Mouse (Mus musculus) Muller cell, postnatal 12 days (primary cell): Measurements from ENCODE around the gene Nfe2l2.

Experiments
- DNase-seq: peaks from one replicate; pipeline ENCODE4 v3.0.0-alpha.2; 2015; ENCODE audit errors: inconsistent ontology term

Gene Nfe2l2

DNA sequence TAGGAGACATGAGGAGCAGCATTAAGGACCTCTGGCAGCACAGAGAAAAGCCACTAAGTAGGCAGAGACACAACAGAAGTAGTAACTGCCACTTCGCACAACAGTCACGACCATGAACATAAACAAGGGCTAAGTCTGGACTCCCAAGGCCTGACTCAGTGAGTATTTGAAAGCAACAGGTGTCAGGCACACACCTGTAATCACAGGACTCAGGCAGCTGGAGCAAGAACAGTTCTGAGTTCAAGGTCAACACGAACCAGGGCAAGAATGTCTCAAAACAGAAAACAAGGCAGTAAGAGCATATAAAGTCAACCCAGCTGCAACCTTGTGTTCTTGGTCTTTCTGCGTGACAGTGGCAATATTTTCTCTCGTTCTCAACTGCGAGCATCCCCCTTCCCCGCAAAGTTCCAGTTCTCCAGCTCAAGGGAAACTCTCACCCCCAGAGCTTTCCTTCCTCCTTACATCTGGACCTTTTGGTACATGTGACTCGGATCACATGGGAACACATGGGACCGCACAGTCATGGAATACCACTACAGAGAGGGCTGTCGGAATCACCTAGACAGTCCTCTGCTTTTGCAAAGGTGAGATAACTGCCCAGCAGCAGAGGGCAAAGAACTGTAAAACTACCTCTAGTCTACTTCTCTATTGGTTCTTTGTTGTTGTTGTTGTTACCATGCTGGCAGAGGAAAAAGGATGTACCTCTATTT lies 17.2 kb downstream of the Nfe2l2 start:
- no peak for DNase-seq

DNA sequence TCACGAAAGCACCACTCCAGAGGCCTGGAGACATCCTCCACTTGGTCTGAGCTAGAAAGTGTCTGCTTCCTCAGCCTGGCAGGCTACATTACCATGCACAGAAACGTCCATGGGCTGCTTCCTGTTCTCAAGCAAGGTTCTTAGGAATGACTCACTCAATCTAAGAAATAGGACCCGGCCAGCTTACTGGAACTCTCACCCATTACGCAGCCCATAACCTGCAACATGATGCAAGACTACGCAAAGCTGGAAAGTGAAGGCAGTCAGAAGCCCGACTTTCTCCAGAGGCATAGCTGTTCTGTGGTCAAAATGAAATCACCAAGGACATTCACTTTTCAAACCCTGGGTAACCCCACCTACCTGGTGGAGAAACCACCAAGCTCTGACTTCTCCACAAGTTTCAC lies 19.0 kb downstream of the Nfe2l2 start:
- no peak for DNase-seq

DNA sequence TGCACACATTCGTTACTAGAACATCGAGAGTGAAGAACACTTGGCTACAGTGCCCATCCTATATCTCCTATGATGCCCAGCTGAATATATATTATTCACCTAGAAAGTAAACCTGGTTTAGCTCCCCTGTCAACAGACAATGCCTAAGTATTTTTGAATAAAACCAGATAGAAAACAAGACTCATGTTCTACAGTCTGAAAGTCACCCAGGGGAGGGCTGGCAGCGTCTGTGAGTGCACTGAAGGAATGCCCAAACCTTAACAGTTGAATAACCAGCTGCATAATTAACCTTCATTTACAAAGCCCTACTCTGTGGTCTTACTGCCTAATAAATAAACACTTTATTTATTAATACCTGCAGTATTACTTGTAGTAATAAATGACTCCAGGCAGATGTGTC lies 19.9 kb downstream of the Nfe2l2 start:
- DNase-seq: peak; percentile 48

DNA sequence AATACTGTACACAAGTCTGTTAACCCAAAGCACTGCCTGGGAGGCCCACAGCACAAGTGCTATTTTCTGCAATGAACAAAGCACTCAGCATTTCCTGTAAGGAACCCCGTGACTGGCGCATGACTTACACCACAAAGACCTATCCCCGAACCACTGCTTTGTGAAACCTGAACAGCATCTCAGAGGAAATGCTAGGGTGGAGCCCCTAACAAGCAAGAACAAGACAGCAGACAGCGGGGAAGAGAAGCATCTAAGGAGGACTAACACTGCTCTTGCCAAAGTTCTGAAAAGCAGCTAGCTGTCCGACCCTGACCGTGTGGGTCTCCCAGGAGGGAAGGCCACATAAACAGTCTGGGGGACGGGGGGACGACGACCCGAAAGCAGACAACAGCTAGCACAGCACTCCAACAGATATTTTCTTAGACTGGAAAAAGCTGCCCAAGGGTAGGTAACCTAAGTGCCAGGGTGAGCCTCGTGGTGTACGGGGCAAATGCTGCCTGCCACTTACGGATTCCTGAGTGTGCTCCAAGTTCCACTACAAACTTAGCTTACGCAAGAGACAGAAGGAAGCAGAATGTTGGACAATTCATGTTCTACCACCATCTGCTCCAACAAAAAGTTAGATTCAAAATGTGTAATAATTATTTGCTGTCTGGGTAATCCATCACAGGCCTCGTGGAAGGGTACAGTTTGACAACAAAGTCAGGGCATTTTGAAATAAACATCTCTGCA lies 21.3 kb downstream of the Nfe2l2 start:
- DNase-seq: no peak

DNA sequence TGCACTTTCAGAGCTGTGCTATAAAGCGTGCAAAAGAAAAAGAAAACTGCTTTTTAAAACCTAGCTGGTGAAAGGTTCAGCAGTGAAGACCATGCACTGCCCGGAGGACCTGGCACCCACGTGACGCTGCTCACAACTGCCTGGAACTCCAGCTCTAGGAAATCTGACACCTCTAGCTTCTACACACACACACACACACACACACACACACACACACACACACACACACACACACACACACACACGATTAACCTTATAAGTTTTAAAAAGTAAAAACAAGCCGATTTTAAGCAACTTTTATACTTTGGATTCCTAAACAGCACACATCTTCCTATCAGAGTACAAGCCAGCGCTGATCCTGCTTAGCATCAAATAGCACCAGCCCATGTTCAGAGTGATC lies 23.0 kb downstream of the Nfe2l2 start:
- no peak for DNase-seq

DNA sequence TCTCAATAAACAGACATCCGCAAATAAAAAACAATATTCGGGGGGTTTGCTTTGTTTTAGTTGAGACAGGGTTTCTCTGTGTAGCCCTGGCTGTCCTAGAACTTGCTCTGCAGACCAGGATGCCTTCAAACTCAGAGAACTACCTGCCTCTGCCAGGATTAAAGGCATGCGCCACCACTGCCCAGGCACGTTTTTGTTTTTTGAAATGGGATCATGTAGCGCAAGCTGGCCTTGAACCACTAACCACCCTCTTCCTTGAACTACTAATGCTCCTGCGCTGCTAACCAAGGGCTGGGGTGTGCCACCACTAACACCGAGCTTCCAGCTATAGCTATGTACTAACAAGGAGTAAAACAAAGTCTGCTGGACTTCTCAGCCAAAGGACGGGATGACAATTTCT lies 24.5 kb downstream of the Nfe2l2 start:
- no peak for DNase-seq

DNA sequence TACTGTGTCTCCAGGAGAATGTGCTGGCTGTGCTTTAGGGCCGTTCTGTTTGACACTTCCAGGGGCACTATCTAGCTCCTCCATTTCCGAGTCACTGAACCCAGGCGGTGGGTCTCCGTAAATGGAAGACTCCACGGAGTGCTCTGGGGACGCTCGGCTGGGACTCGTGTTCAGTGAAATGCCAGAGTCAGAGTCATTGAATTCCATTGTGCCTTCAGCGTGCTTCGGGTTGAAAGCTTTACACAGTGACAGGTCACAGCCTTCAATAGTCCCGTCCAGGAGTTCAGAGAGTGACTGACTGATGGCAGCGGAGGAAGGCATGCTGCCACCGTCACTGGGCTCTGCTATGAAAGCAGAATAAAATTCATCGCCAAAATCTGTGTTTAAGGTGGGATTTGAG lies 27.9 kb downstream of the Nfe2l2 start:
- no peak for DNase-seq

DNA sequence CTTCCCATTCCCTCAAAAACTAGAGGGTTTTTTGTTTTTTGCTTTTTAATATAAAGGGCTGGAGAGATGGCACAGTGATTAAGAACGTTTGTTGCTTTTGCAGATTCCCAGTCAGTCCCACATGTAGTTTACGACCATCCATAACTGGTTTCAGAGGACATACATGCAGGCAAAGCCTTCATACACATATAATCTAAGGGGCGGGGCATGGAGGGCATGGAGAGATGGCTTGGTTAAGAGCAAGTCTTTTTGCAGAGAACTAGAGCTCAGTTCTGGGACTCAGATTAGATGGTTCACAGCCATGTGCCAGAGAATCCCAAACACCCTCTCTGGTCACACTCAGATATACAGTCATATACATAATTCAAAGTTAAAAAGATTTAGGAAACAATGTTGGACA lies 31.9 kb downstream of the Nfe2l2 start:
- no peak for DNase-seq

DNA sequence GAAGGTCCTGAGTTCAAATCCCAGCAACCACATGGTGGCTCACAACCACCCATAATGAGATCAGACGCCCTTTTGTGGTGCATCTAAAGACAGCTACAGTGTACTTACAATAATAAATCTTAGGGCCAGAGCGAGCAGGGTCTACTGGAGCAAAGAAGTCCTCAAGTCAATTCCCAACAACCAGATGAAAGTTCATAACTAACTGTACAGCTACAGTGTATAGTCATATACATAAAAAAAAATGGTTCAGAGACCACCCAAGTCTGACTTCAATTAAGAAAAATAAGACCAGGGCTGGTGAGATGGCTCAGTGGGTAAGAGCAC lies 33.1 kb downstream of the Nfe2l2 start:
- DNase-seq: no peak

DNA sequence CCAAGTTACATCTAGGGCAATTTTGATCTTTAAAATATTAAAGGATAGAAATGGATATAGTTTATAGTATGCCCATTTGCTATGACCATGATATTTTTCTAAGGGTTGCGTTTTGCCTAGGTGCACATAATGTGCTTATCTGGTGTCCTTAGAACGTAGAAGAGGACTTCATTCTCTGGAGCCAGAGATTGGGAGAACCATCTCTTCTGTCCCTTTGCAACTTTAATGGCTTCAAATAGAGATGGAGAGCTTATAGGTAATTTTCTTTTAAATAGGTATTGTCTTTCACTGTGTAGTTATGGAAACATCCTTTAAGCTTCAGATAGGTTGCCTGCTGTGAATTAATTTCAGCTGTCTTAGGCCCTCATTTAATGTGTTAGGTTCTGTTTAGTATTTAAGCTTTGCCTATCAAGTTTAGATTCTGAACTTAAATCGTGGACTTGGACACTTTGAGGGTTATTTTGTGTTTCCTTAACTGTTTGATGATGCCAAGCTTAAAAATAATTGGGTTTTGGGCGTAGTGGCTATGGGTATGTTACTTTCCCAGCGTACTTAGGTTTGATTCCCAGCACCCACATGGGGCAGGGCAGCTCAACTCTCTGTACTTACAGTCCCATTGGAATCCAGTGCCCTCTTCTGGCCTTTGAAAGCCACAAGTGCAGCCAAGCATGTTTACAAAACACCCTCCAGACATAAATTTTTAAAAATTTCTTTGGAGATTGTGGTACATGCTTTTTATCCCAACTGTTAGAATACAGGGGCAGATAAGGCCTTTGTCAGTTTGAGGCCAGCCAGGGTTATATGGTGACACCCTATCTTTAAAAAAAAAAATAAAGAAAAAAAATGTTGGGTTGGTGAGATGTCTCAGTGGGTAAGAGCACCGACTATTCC lies 33.8 kb downstream of the Nfe2l2 start:
- DNase-seq: no peak

DNA sequence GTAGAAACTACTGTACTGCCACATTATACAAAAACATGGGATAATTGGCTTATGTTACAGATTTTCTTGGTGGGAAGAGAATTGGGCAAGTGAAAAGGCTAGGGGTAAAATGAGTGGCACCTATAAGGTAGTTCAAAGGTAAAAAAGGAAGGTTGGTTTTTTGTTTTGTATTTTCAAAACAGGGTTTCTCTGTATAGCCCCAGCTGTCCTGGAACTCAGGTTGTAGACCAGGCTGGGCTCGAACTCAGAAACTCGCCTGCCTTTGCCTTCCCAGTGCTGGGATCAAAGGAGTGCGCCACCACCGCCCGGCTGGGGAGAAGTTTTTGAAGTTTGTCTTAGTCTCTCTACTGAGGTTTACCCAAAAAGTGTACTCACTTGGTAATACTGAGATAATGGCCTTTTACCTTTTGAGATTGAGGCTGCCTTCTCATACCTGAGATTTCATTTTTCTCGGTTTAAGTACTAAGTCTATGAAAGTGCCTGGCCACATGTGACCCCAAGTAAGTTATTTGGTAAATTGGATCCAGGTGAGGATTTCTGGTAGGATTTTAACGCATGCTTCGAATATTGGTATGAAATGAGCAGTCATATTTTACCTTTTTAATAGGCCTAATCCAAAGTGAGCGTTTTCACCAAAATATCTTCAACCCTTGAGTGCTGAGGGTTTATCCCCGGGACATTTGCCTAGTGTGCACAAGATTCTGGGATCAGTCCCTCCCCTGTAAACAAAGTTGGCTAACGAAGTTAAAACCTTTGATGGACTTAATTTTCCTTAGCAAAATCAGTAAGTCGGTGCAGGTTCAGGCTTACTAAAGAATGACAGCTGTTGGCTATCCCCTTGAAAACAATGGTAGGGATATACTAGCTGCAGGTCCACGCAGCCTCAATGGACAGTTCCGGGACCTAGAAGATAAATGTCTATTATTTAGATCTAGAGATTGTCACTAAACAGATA lies 34.7 kb downstream of the Nfe2l2 start:
- no peak for DNase-seq

DNA sequence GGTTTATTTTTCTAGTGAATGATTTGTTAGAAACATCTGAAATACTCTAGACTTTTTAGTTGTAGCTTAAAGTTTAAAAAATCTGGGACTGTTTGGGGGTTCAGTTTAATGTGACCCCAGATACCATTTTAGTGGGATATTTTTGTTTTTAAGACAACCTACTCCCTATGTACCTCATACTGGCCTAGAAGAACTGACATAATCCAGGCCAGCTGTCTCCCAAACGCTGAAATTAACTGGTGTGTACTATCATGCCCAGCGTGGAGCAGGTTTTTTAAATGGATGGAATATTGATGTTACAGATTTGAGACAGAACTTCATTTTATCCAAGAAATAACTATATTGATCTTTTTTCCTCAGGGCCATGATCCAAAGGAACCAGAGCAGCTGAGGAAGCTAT lies 43.3 kb downstream of the Nfe2l2 start:
- no peak for DNase-seq

DNA sequence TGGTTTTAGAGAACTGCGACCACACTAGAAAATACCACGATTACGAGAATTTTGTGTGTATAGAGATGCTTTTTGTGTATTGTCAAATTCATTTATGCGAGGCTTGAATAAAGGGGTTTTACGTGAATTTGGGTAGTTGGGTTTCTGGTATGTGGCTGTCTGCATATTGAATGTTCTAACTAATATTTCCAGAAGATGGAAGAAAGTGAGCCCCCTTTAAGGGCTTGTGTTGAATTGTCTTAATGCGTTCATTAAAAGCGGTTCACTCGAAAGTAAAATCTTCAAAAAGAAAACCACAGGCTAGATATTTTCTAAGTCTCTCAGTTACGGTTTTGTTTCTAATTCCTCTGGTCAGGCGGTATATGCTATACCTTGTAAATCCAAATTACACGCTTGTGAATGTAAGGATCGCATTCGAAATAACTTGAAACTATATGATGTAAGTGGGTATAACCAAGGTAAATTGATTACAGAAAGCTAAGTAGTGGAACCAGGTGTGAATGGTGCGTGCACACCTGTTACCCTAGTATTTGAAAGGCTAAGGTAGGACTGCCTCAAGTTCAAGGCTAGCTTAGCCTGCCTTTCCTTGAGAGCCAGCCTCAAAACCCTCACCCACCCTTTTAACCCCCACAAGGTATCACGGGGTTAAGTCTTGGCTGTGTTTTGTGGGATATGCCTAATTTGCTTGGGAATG lies 44.0 kb downstream of the Nfe2l2 start:
- no peak for DNase-seq

DNA sequence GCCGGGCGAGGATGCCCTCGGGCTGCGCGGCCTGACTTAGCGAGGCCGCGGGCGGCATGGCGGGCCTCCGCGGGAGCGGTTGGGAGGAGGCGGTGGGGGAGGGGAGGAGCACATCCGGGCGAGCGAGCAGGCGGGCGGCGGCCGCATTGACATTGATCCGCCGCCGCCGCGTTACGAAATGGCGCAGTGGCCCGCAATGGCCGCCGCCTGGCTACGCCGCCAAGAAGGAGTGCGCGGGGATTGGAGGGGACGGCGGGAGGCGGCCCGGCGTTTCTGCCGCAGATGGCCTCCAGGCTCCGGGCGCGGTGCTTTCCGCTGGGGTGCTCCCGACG lies 44.8 kb downstream of the Nfe2l2 start:
- DNase-seq: peak; percentile 94

DNA sequence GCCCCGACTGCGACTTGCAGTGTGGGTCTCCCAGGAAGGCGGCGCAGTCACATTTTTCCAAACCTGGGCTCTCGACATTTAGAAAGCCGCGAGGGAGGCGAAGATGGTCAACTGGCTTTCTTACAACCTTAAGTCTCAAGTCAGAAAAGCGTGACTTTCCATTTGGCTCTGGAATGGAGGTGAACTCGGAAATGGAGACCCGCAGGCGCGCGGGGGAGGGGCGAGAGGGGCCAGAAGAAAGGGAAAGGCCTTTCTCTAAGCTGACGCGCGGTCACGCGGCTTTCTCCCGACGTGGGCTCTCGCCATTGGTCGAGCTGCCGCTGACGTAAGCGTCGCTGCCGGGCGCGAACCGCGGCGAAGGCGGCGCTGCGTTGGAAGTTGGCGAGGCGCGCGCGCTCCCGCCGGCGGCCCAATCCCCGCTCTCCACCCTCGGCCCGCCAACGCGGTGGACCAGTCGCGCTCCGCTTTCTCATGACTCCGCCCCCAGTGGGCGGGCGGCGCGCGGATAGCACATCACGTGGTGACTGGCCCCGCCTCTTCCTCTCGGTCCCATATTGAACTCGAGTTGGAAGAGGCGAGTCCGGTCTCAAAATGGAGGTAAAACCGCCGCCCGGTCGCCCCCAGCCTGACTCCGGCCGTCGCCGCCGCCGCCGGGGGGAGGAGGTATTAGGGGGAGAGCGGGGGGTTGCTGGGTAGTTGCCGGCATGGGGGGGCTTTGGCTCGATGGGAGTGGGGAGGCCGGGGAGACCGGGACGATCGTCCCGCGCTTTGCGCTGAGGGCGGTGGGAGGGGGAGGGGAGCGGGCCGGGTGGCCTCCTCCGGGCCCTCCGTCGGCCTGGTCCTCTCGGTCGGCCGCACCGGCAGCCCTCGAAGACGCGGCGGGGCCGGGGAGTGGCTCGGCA lies 45.5 kb downstream of the Nfe2l2 start, which contains the start of gene Hnrnpa3:
Gene Hnrnpa3 (plus strand): TSS at position 535 of the 902 bp plus-strand sequence.
- DNase-seq: peak; percentile 100

DNA sequence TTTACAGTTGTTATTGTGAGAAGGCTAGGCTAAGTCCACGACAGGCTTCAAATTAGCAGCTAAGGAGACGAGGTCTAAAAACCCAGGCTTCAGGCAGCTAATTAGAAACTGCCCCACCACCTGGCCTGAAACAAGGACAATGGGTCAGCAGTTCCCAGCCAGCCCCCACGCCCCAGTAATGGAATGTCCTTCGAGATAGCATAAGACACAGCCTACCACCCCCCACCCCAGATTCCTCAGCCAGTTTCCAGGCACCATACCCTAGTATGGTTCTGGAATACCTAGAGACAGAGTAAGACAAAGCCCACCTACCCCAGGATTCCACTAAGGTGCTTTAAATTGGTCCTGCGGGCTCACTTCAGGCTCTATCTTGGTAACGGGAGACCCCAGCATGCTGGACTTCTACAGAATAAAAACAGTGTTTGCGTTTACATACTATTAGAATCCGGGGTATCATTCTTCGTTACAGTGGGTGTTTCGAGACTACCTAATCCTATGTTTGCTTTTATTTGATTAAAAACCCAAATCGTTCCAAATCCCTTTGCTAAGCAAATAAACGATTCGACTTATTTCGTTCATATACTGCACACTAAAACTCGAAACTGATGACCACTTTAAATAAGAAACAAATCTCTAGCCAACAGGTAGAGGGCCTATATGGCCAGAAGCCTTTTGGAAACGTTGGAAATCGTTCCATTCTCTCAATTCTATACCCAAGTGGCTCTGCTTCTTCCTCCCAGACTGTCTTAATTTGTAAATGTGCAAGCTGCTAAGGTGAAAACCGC lies 46.3 kb downstream of the Nfe2l2 start:
- DNase-seq: peak; percentile 62

DNA sequence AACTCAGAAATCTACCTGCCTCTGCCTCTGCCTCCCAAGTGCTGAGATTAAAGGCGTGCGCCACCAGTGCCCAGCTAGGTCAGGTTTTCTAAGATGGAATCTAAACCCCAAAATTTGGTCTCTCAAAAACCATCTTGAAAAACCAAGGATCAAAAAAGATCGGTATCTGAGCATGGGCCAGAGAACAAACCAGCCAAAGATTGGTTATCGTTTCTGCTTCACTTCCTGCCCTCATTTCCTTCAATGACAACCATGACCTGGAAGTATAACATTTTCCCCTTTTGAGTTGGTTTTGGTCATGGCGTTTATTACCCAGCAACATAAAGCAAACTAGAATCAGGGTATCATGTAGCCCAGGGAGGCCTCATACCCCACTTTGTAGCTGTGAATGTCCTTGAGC lies 47.5 kb downstream of the Nfe2l2 start:
- no peak for DNase-seq

DNA sequence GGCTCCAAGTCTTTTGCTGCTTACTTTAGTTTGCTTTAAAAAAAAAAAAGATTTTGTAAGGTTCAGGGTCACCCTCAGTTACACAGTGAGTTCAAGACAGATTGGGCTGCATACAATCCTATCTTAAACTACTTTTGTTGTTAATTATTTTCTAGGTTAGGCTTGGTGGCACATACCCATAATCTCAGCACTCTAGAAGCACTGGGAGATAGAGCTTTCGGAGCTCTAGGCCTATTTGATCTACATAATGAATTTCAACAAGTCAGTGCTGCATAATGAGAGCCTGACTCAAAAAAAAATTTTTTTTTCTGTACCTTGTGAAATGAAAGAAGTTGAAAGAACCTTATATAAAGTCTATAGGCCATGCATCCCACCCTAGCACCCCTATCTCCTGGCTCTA lies 49.8 kb downstream of the Nfe2l2 start:
- DNase-seq: no peak

DNA sequence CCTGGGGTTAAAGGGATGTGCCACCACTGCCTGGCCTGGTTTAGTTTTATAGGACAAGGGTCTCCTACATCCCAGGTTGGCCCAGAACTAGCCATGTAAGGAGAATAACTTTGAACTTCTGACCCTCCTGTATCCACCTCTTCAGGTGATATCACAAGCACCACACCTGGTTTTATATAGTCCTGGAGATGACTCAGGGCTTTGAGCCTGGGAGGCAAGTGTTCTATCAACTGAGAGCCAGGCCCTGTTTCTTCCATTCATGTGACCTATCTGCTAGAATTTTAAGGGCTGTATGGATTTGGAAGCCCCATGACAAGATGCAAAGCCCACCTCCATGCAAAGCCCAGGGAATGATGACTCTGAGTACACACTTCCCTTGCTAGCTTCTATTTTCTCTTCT lies 51.3 kb downstream of the Nfe2l2 start:
- no peak for DNase-seq
